Mouse (Mus musculus) right cerebral cortex, postnatal 4 days (tissue): Measurements from ENCODE around the gene Grik1.

Experiments used
- DNase-seq: peaks from one replicate; pipeline ENCODE4 v3.0.0-alpha.2; 2022

The Grik1 gene

GRCm38 (mm10) chr16:88141594-88141993 is 148.5 kb downstream of the Grik1 start:
- DNase-seq = no peak

GRCm38 (mm10) chr16:88138913-88139312 is 151.2 kb downstream of the Grik1 start:
- no peak for DNase-seq

- DNase-seq = no peak
These were observed 157.1 kb downstream of the Grik1 start for GRCm38 (mm10) chr16:88132919-88133318.

GRCm38 (mm10) chr16:88131103-88131502 is 159.0 kb downstream of the Grik1 start:
- no peak for DNase-seq

- no peak for DNase-seq
These were observed 165.0 kb downstream of the Grik1 start for GRCm38 (mm10) chr16:88125098-88125497.

GRCm38 (mm10) chr16:88112551-88113138 is 177.4 kb downstream of the Grik1 start:
- DNase-seq = no peak

- no peak for DNase-seq
These were observed 178.6 kb downstream of the Grik1 start for GRCm38 (mm10) chr16:88111459-88111858.

- no peak for DNase-seq
These were observed 195.8 kb downstream of the Grik1 start for GRCm38 (mm10) chr16:88094206-88094789.

- peak; percentile 28 for DNase-seq
These were observed 202.8 kb downstream of the Grik1 start for GRCm38 (mm10) chr16:88087280-88087679.

- DNase-seq = no peak
These were observed 215.3 kb downstream of the Grik1 start for GRCm38 (mm10) chr16:88074716-88075115.

GRCm38 (mm10) chr16:88060936-88061335 is 229.1 kb downstream of the Grik1 start:
- DNase-seq = no peak

- DNase-seq = no peak
These were observed 241.9 kb downstream of the Grik1 start for GRCm38 (mm10) chr16:88048121-88048520.

- no peak for DNase-seq
These were observed 245.7 kb downstream of the Grik1 start for GRCm38 (mm10) chr16:88044321-88044720.

- no peak for DNase-seq
These were observed 247.6 kb downstream of the Grik1 start for GRCm38 (mm10) chr16:88042458-88042857.

- no peak for DNase-seq
These were observed 251.5 kb downstream of the Grik1 start for GRCm38 (mm10) chr16:88038503-88039091.

GRCm38 (mm10) chr16:87988805-87989204 is 301.3 kb downstream of the Grik1 start:
- DNase-seq = no peak

- no peak for DNase-seq
These were observed 305.7 kb downstream of the Grik1 start for GRCm38 (mm10) chr16:87984201-87984870.

- DNase-seq = no peak
These were observed 316.0 kb downstream of the Grik1 start for GRCm38 (mm10) chr16:87974076-87974443.

- no peak for DNase-seq
These were observed 316.5 kb downstream of the Grik1 start for GRCm38 (mm10) chr16:87973394-87974075.

GRCm38 (mm10) chr16:87971911-87972310 is 318.2 kb downstream of the Grik1 start:
- DNase-seq = no peak

GRCm38 (mm10) chr16:87969936-87970335 is 320.1 kb downstream of the Grik1 start:
- DNase-seq = peak; percentile 25

- no peak for DNase-seq
These were observed 328.6 kb downstream of the Grik1 start for GRCm38 (mm10) chr16:87961419-87961818.

GRCm38 (mm10) chr16:87957449-87957848 is 332.6 kb downstream of the Grik1 start:
- no peak for DNase-seq
